Mouse (Mus musculus): ENCODE data around the gene Pitx2. TPM values are rescaled to one million over a fixed set of nuclear protein-coding genes. Genes with fewer than 3 reads are reported as not detected.
A peak's percentile ranks its signal among the peaks of the same experiment; 100 is the strongest.

Gene Pitx2
- 1.5 and 1.6 TPM in 2 replicates for polyA plus RNA-seq (2015; fragmentation: Nextera tagmentation; extraction: Ambion mirVana)

DNA sequence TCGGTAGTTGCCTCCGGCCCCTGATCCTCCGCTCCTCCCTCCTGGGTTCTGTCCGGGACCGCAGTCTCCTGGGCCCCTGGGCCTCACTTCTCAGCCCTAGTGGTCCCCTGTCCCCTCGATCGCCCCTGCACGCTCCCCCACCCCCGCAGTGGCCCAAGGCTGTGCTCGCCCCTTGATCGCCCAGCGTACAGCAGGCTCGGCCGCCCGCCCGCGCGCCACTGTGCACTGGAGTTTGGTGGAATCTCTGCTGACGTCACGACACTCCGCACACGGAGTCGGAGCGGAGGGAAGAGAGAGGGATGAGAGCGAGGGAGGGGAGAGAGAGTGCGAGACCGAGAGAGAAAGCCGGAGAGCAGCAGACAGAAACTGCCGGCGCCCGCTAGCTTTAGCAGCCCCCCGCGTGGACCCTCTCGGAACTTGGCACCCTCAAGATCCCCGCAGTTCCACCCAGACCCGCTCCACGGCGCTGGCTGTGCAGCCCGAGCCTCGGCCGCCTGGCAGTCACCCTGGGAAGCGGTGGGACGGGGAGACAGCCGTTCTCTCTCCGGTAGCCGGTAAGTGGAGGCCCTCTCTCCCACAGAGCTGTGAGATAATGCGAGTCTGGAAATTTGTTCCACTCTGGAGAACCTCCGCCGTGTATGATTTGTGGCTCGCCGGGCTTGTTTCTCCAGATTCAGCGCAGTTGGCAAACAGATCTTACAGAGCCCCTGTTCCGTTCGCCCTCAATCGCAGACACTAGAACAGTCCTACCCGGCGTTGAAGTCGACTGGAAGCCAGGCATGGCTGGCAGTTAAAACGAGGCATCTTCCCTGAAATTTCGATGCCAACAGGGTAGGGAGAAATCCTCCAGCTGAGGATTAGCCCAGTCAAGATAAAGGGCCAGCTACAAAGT lies at the start of gene Pitx2:
Gene Pitx2 (plus strand): TSS at position 270 of the 892 bp plus-strand sequence.
- peak; percentile 57 for ATAC-seq (ENCODE audit: low FRiP score, low read depth)
- under 1% methylated on average over 59 of the region's 60 CpGs for WGBS
- Histone ChIP-seq H3K9me3 (no peaks in the 10 kb centered on the region), H3K27ac (replicated peaks) (no peak within 1 kb of the TSS), H3K4me3 (peak within 1 kb of the TSS; percentile 32), H3K4me1 (replicated peaks) (peaks cover 22% of the 10 kb centered on the region), H3K4me2 (peak within 1 kb of the TSS; percentile 54), H3K27me3 (peaks cover 87% of the 10 kb centered on the region), H3K36me3 (no peaks in the 10 kb centered on the region), H3K9ac (no peak within 1 kb of the TSS)

GRCm38 (mm10) chr3:129150001-129150400 lies 49.7 kb upstream of the Pitx2 start:
- Histone ChIP-seq H3K27me3 (no peaks in the 10 kb centered on the region), H3K4me3 (no peak overlapping the region), H3K9me3 (no peaks in the 10 kb centered on the region), H3K4me2 (no peak overlapping the region), H3K4me1 (replicated peaks) (no peaks in the 10 kb centered on the region), H3K27ac (replicated peaks) (no peak overlapping the region), H3K36me3 (no peaks in the 10 kb centered on the region), H3K9ac (no peak overlapping the region)
- ATAC-seq (ENCODE audit: low FRiP score, low read depth): no peak
- 79% methylated on average over 2 of the region's 2 CpGs for WGBS

- no peak overlapping the region for H3K27ac ChIP-seq (replicated peaks)
- no peak for ATAC-seq (ENCODE audit: low FRiP score, low read depth)
- H3K9ac ChIP-seq: no peak overlapping the region
- no peaks in the 10 kb centered on the region for H3K36me3 ChIP-seq
- WGBS: 76% methylated on average over 8 of the region's 8 CpGs
- H3K4me1 ChIP-seq (replicated peaks): no peaks in the 10 kb centered on the region
- H3K4me2 ChIP-seq: no peak overlapping the region
- H3K27me3 ChIP-seq: no peaks in the 10 kb centered on the region
- no peaks in the 10 kb centered on the region for H3K9me3 ChIP-seq
- H3K4me3 ChIP-seq: no peak overlapping the region
Observed at GRCm38 (mm10) chr3:129151096-129151685, 48.5 kb upstream of the Pitx2 start.

DNA sequence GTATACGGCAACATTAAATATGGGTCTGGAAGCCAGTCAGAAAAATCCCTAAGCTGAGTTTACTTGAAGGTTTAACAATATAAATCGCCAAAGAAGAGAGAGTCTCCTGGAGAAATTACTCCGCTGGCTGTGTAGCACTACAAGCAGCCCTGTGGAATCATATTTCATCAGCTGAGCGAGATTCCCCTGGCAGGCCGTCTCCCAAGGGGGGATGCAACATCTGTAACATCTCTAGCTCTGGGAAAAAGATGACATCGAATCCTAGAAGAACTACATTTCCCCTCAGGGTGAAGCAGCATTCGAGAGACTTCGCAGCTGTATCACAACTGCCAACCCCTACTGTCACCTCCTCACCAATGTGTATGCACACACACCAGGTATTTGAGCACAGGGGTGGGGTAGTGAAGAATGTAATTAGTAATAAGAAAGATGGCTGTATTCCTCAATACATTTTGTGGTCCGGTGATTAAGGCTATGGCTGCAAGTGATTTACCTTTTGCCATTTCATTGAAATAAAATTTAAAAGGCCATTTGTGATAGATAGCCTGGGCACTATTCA lies 40.8 kb upstream of the Pitx2 start:
- no peak overlapping the region for H3K27ac ChIP-seq (replicated peaks)
- no peaks in the 10 kb centered on the region for H3K4me1 ChIP-seq (replicated peaks)
- ATAC-seq (ENCODE audit: low FRiP score, low read depth): no peak

GRCm38 (mm10) chr3:129161333-129162035 lies 38.2 kb upstream of the Pitx2 start:
- 85% methylated on average over 11 of the region's 11 CpGs for WGBS
- H3K4me3 ChIP-seq: no peak overlapping the region
- H3K9ac ChIP-seq: no peak overlapping the region
- H3K27ac ChIP-seq (replicated peaks): no peak overlapping the region
- no peaks in the 10 kb centered on the region for H3K4me1 ChIP-seq (replicated peaks)
- no peak overlapping the region for H3K4me2 ChIP-seq
- no peaks in the 10 kb centered on the region for H3K9me3 ChIP-seq
- H3K27me3 ChIP-seq: no peaks in the 10 kb centered on the region
- no peak for ATAC-seq (ENCODE audit: low FRiP score, low read depth)
- H3K36me3 ChIP-seq: no peaks in the 10 kb centered on the region

More for the DNA sequence above, 40.8 kb upstream of the Pitx2 start:
- Histone ChIP-seq H3K9ac (no peak overlapping the region), H3K9me3 (no peaks in the 10 kb centered on the region), H3K36me3 (no peaks in the 10 kb centered on the region), H3K4me3 (no peak overlapping the region), H3K4me2 (no peak overlapping the region), H3K27me3 (no peaks in the 10 kb centered on the region)
- 47% methylated on average over 9 of the region's 9 CpGs for WGBS

DNA sequence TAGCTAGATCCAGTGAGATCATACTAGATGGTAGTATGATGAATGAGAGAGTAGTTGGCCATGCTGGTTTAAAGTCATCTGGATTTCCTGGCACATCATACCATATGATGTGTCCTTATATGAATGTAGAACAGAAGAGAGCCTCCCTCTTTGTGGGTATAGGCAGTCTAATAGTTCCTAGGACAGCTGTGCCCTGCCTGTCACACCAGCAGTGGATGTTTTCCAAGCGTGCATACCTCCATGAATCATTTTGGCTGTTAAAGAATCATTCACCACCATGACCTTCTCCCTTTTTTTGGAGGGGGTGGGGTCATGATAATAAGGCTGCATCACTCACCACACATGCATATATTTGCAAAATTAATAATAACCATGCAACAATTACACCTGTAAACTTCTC lies 35.4 kb upstream of the Pitx2 start:
- H3K9me3 ChIP-seq: no peaks in the 10 kb centered on the region
- no peaks in the 10 kb centered on the region for H3K27me3 ChIP-seq
- WGBS: 77% methylated on average over 1 of the region's 1 CpGs
- no peak overlapping the region for H3K4me3 ChIP-seq
- no peaks in the 10 kb centered on the region for H3K36me3 ChIP-seq
- no peak overlapping the region for H3K9ac ChIP-seq
- H3K4me2 ChIP-seq: no peak overlapping the region
- H3K4me1 ChIP-seq (replicated peaks): no peaks in the 10 kb centered on the region
- no peak overlapping the region for H3K27ac ChIP-seq (replicated peaks)
- no peak for ATAC-seq (ENCODE audit: low FRiP score, low read depth)

- Histone ChIP-seq H3K27ac (replicated peaks) (no peak overlapping the region), H3K36me3 (no peaks in the 10 kb centered on the region), H3K27me3 (no peaks in the 10 kb centered on the region), H3K9me3 (no peaks in the 10 kb centered on the region), H3K9ac (no peak overlapping the region), H3K4me1 (replicated peaks) (no peaks in the 10 kb centered on the region), H3K4me2 (no peak overlapping the region), H3K4me3 (no peak overlapping the region)
- WGBS: 89% methylated on average over 8 of the region's 8 CpGs
- ATAC-seq (ENCODE audit: low FRiP score, low read depth): no peak
Observed at GRCm38 (mm10) chr3:129165715-129166114, 34.0 kb upstream of the Pitx2 start.

DNA sequence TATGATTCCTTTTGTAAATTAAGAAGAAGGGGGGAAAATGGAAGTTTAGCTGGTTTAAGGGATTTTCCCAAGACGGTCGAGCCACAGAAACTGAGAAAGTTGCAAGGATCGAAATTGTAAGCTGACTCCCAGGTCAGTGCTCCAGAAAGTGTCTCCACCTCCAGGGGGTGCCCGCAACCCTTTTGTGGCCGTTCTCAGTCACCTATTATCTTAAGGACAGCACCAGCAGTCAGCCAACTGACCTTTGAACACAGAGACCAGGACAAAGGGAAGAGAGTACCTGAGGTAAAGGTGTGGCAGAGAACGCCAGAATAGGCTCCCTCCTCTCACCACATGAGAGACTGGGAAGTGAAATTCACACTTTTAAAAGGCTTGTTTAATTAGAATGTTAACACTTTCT lies 33.0 kb upstream of the Pitx2 start:
- Histone ChIP-seq H3K4me1 (replicated peaks) (no peaks in the 10 kb centered on the region), H3K9ac (no peak overlapping the region), H3K9me3 (no peaks in the 10 kb centered on the region), H3K27me3 (no peaks in the 10 kb centered on the region), H3K4me2 (no peak overlapping the region), H3K27ac (replicated peaks) (no peak overlapping the region), H3K36me3 (no peaks in the 10 kb centered on the region), H3K4me3 (no peak overlapping the region)
- no peak for ATAC-seq (ENCODE audit: low FRiP score, low read depth)
- WGBS: 10% methylated on average over 6 of the region's 6 CpGs

DNA sequence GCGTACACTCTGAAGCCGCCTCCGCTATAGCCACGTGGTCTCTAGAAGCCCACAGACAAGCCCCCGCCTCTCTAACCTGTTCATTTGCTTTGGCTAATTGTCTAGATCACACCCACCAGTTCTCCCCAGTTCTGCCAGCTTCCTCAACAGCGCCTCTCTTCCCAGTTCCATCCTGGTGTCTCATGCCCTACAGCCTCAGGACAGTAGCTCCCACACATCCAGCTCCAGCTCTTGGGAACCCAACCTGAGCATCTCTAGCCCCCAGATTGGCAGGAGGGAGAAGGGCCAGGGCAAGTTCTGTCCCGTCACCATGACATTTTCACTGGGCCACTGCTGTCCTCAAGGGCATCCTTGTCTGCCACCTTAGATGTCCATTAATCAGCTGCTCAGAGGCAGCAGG lies 29.3 kb upstream of the Pitx2 start:
- H3K4me3 ChIP-seq: no peak overlapping the region
- no peak overlapping the region for H3K27ac ChIP-seq (replicated peaks)
- no peaks in the 10 kb centered on the region for H3K36me3 ChIP-seq
- H3K9me3 ChIP-seq: no peaks in the 10 kb centered on the region
- ATAC-seq (ENCODE audit: low FRiP score, low read depth): no peak
- no peak overlapping the region for H3K9ac ChIP-seq
- no peaks in the 10 kb centered on the region for H3K4me1 ChIP-seq (replicated peaks)
- no peak overlapping the region for H3K4me2 ChIP-seq
- WGBS: 88% methylated on average over 7 of the region's 7 CpGs
- H3K27me3 ChIP-seq: no peaks in the 10 kb centered on the region

DNA sequence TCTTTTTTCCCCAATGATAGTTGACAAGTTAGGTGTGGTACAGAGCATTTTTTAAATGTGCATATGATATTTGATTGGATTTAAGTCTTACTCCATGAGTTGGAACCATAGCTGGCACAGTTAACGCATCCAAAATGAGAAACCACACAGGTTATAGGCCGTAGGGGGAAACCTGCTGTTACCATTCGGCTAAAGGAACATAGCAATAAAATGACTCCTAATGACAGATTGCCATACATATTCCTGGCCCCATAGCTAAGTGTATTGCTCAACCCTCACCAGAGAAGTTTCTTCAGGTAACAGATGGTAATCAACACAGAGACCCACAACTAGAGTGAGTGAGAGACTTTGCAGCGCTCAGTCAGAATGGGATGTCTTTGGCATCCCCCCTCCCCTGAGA lies 27.9 kb upstream of the Pitx2 start:
- Histone ChIP-seq H3K27ac (replicated peaks) (no peak overlapping the region), H3K27me3 (no peaks in the 10 kb centered on the region), H3K9ac (no peak overlapping the region), H3K9me3 (no peaks in the 10 kb centered on the region), H3K4me1 (replicated peaks) (no peaks in the 10 kb centered on the region), H3K36me3 (no peaks in the 10 kb centered on the region), H3K4me2 (no peak overlapping the region), H3K4me3 (no peak overlapping the region)
- 95% methylated on average over 4 of the region's 4 CpGs for WGBS
- no peak for ATAC-seq (ENCODE audit: low FRiP score, low read depth)

DNA sequence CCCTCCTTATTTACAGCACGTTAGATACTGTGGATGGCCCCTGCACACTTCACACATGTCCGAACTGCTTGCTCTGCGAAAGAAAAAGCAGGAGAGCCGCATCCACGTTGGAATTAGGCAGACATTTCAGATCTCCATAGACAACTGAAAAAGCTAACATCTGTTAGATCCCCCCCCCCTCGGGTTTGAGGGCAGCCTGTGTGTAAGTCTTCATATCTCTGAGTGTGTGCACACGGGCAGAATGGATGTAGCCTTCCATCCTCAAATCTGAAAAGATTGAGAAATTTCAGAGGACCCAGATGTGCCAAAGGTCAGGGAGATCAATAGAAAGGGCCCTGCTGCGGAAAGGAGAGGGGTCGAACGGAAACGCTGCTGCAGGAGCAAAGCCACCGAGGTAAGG lies 5.2 kb upstream of the Pitx2 start:
- Histone ChIP-seq H3K4me1 (replicated peaks) (peaks cover 4% of the 10 kb centered on the region), H3K27ac (replicated peaks) (no peak overlapping the region), H3K4me3 (no peak overlapping the region), H3K9me3 (no peaks in the 10 kb centered on the region), H3K27me3 (peaks cover 72% of the 10 kb centered on the region), H3K36me3 (no peaks in the 10 kb centered on the region), H3K4me2 (no peak overlapping the region), H3K9ac (no peak overlapping the region)
- ATAC-seq (ENCODE audit: low FRiP score, low read depth): no peak
- WGBS: 4% methylated on average over 12 of the region's 12 CpGs

GRCm38 (mm10) chr3:129195036-129195435 lies 4.6 kb upstream of the Pitx2 start:
- H3K27me3 ChIP-seq: peaks cover 78% of the 10 kb centered on the region
- 1% methylated on average over 16 of the region's 16 CpGs for WGBS
- ATAC-seq (ENCODE audit: low FRiP score, low read depth): no peak

More at GRCm38 (mm10) chr3:129195036-129195435, 4.6 kb upstream of the Pitx2 start:
- no peaks in the 10 kb centered on the region for H3K9me3 ChIP-seq
- no peak overlapping the region for H3K4me3 ChIP-seq
- H3K4me1 ChIP-seq (replicated peaks): peaks cover 10% of the 10 kb centered on the region
- no peak overlapping the region for H3K9ac ChIP-seq
- H3K27ac ChIP-seq (replicated peaks): no peak overlapping the region
- H3K4me2 ChIP-seq: no peak overlapping the region
- no peaks in the 10 kb centered on the region for H3K36me3 ChIP-seq

Data from hindbrain, embryonic 15.5 days (tissue).